Mouse (Mus musculus) embryonic fibroblast, embryonic 13.5 days (primary cell): ENCODE data around the gene Pdgfb.

Source experiments
- CTCF ChIP-seq: IDR thresholded peaks from 2 replicates; pipeline ENCODE4 v1.5.1; 2011; ENCODE audit warnings: mild to moderate bottlenecking, control low read depth, low read length, moderate library complexity, borderline replicate concordance; ENCODE audit not compliant: insufficient read depth
- POLR2A ChIP-seq: IDR thresholded peaks from 2 replicates; pipeline ENCODE4 v1.6.1; 2011; ENCODE audit warnings: low read depth, mild to moderate bottlenecking, control low read depth, low read length, moderate library complexity

DNA sequence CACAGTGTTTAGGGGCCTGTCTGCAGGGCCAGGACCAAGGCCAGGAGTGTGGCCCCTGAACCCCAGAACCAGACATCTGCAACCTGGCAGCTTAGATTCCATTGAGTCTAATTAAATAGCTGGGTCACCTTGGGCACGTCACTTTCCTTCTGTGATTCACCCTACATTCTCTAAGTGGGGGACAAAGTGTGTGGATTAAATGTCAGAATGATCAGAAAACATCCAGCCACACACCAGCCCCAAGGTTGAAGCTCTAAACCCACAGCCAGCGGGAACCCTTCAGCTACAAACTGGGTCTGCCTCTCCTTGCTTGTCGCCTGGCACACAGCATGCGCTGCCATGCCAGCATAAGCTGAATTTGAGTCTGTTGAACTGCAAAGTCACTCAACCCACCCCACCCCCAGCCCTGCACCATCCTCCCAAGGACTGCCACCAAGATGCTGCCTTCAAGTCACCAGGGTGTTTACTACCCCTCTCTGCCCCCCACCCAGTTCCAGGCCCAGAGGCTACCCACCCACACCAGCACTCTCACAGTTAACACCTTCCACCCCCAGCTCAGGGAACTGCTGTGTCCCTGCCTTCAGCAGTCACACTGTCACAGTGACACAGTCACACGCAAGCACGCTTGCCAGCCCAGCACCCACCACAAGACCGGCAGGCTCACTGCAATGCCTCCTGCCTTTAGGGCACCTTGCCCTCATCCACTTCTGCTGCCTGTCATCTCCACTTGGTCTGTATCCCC is 605 bp upstream of the Pdgfb start:
- TF ChIP-seq CTCF = no peak
- TF ChIP-seq POLR2A = no peak
